Mouse (Mus musculus): ENCODE measurements around the gene Cma2. TPM values are rescaled to one million over a fixed set of nuclear protein-coding genes. Genes with fewer than 3 reads are reported as not detected.

Cma2 gene
- total RNA-seq, 2 experiments from 2014 or later = 0.33 to 0.43 TPM

Other genes starting within 250 kb of the Cma2 start
- under 1 TPM; 0.20 to 0.50 TPM for gene Tgm1, start 237.1 kb upstream of the Cma2 start, total RNA-seq (2021)
- 10 to 100 TPM; 13.1 to 13.9 TPM for gene Rabggta, start 228.7 kb upstream of the Cma2 start, total RNA-seq (2021)
- gene Dhrs1, start 205.3 kb upstream of the Cma2 start, total RNA-seq (2021) = 10 to 100 TPM; 46.0 to 51.4 TPM
- 10 to 100 TPM; 17.8 to 18.3 TPM for gene Nop9, start 205.3 kb upstream of the Cma2 start, total RNA-seq (2021)
- 1 to 10 TPM; 1.2 to 2.2 TPM for gene Cideb, start 192.5 kb upstream of the Cma2 start, total RNA-seq (2021)
- gene Ltb4r2, start 189.6 kb upstream of the Cma2 start, total RNA-seq (2021) = under 1 TPM; 0.11 to 0.26 TPM
- gene Ltb4r1, start 185.0 kb upstream of the Cma2 start, total RNA-seq (2021) = under 1 TPM; 0.50 TPM
- 10 to 100 TPM; 18.9 to 22.3 TPM for gene Adcy4, start 166.9 kb upstream of the Cma2 start, total RNA-seq (2021)
- gene Ripk3, start 162.1 kb upstream of the Cma2 start, total RNA-seq (2021) = 10 to 100 TPM; 10.6 to 14.0 TPM
- 10 to 100 TPM; 12.7 to 13.3 TPM for gene Nfatc4, start 127.8 kb upstream of the Cma2 start, total RNA-seq (2021)
- gene Nynrin, start 97.0 kb upstream of the Cma2 start, total RNA-seq (2021) = 10 to 100 TPM; 36.0 to 36.3 TPM
- under 1 TPM; 0.62 to 0.65 TPM for gene Cbln3, start 66.6 kb upstream of the Cma2 start, total RNA-seq (2021)
- gene Khnyn, start 66.0 kb upstream of the Cma2 start, total RNA-seq (2021) = 10 to 100 TPM; 11.6 to 12.0 TPM
- gene Sdr39u1, start 50.7 kb upstream of the Cma2 start, total RNA-seq (2021) = 10 to 100 TPM; 57.0 to 61.3 TPM
- gene Cma1, start 6.3 kb upstream of the Cma2 start, total RNA-seq (2021) = 10 to 100 TPM; 10.1 to 12.1 TPM
- gene Mcpt1, start 67.0 kb downstream of the Cma2 start, total RNA-seq (2021) = not detected
- not detected for gene Mcpt9, start 79.5 kb downstream of the Cma2 start, total RNA-seq (2021)
- gene Mcpt2, start 91.1 kb downstream of the Cma2 start, total RNA-seq (2021) = under 1 TPM; 0.43 TPM
- 1 to 10 TPM; 3.0 to 3.8 TPM for gene Mcpt4, start 111.3 kb downstream of the Cma2 start, total RNA-seq (2021)
- not detected for gene Mcpt8, start 134.3 kb downstream of the Cma2 start, total RNA-seq (2021)
- not detected for gene Ctsg, start 151.6 kb downstream of the Cma2 start, total RNA-seq (2021)
- not detected for gene Gzme, start 169.6 kb downstream of the Cma2 start, total RNA-seq (2021)
- not detected for gene Gzmd, start 181.6 kb downstream of the Cma2 start, total RNA-seq (2021)
- gene Gzmg, start 208.6 kb downstream of the Cma2 start, total RNA-seq (2021) = not detected
- gene Gzmn, start 223.6 kb downstream of the Cma2 start, total RNA-seq (2021) = not detected

Data from heart, postnatal 4 days (tissue).